Mouse (Mus musculus) embryonic facial prominence, embryonic 11.5 days (tissue): ENCODE measurements around the gene Gfer. TPM values are rescaled to one million over a fixed set of nuclear protein-coding genes. Genes with fewer than 3 reads are reported as not detected.

Source experiments
- ATAC-seq: fragments of 200-750 bp; cut with Nextera tagmentation; replicated peaks from 2 replicates; pipeline ENCODE4 v1.8.0; 2017; ENCODE audit warnings: low read depth; ENCODE audit not compliant: insufficient number of reproducible peaks, low FRiP score, low TSS enrichment
- DNase-seq: peaks from one replicate; pipeline ENCODE4 v3.0.0-alpha.2; 2015; ENCODE audit warnings: low spot score
- H3K27ac ChIP-seq: fragments of 300-500 bp; sonication (generic); replicated peaks from 2 replicates; pipeline ENCODE4 v1.5.1; 2014; ENCODE audit warnings: mild to moderate bottlenecking, low read depth, low read length, control low read depth
- H3K27me3 ChIP-seq: fragments of 300-500 bp; sonication (generic); 2 replicates; pipeline ENCODE4 v1.6.1; 2014; ENCODE audit warnings: mild to moderate bottlenecking, low read length, moderate library complexity, mixed read lengths; ENCODE audit not compliant: control insufficient read depth, insufficient read depth
- H3K36me3 ChIP-seq: fragments of 300-500 bp; sonication (generic); replicated peaks from 2 replicates; pipeline ENCODE4 v1.6.1; 2014; ENCODE audit warnings: low read depth, mild to moderate bottlenecking, low read length, moderate library complexity, mixed read lengths; ENCODE audit not compliant: control insufficient read depth, insufficient read depth
- H3K4me1 ChIP-seq: fragments of 300-500 bp; sonication (generic); 2 replicates; pipeline ENCODE4 v1.6.1; 2014; ENCODE audit warnings: low read length, mixed read lengths; ENCODE audit not compliant: control insufficient read depth, insufficient read depth
- H3K4me2 ChIP-seq: fragments of 300-500 bp; sonication (generic); 2 replicates; pipeline ENCODE4 v1.6.1; 2014; ENCODE audit warnings: low read depth, mild to moderate bottlenecking, control low read depth, low read length, moderate library complexity
- H3K4me3 ChIP-seq: fragments of 300-500 bp; sonication (generic); 2 replicates; pipeline ENCODE4 v1.5.1; 2014; ENCODE audit warnings: low read depth, low read length, control low read depth
- H3K9ac ChIP-seq: fragments of 300-500 bp; sonication (generic); replicated peaks from 2 replicates; pipeline ENCODE4 v1.6.1; 2014; ENCODE audit warnings: mild to moderate bottlenecking, control low read depth, low read length
- H3K9me3 ChIP-seq: fragments of 300-500 bp; sonication (generic); replicated peaks from 2 replicates; pipeline ENCODE4 v1.6.1; 2016; ENCODE audit warnings: mild to moderate bottlenecking, low read length, inconsistent platforms, mixed read lengths; ENCODE audit not compliant: control insufficient read depth
- WGBS: fragments of 180-500 bp; shearing (Covaris S2); extraction: QIAGEN DNeasy Blood & Tissue Kit; methylation state at CpG from one replicate; pipeline ENCODE4 v1.1.7; 2014; 5-methylcytosine and 5-hydroxymethylcytosine counted together
- polyA plus RNA-seq: library from polyadenylated mRNA; unstranded; fragments of >200 nt; fragmentation: Nextera tagmentation; extraction: Ambion mirVana; gene quantifications from 2 replicates; pipeline ENCODE4 v1.2.1, GENCODE M21; 2014

The Gfer gene
- polyA plus RNA-seq, 1 experiment from 2014 or later = 52.4 TPM

DNA sequence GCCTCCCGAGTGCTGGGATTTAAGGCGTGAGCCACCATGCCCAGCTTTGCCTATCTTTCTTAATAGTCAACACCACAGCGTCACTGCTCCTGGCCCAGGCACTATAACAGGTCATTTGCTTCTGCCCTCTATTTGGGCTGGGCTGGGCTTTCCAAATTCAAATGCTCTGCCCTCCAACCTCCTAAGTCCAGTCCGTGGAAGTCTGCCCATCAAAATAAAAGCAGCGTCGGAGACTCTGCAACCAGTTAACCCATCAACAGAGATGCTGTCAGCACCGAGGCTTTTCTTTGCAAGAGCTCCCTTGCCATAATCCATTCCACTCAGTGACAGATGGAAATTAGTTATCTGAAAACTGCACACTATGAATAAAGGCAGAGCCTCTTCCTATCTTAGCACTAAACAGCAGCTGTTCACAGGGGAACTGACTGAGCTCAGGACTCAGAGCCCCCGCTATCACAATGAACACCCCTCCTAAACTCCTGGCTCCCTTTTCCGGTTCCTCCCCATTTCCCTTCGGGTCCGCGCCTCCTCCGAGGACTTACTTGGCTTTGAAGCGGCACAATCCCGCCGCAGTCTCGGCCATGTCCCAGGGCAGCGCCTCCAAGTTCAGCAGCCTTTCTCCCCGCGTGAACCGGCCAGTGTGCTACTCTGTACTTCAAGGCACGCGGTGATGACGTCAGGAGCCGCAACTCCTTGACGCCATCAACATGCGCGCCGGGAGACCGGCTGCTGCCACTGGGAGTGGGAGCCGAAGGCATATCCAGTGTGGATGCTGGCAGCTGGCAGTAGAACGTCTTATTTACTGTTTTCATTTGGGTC lies 11.2 kb upstream of the Gfer start, which contains the start of gene Tbl3:
Tbl3 (minus strand) TSS at position 679 of the 819 bp plus-strand sequence.
- Histone ChIP-seq H3K36me3 (peaks cover 4% of the 10 kb centered on the region), H3K27me3 (no peaks in the 10 kb centered on the region), H3K27ac (no peak within 1 kb of the TSS), H3K4me2 (peak within 1 kb of the TSS; percentile 72), H3K9me3 (no peaks in the 10 kb centered on the region), H3K4me3 (peak within 1 kb of the TSS; percentile 56), H3K9ac (peak within 1 kb of the TSS; percentile 67), H3K4me1 (no peaks in the 10 kb centered on the region)
- ATAC-seq = peak; percentile 71
- DNase-seq = peak; percentile 97
- WGBS = 3% methylated on average over 32 of the region's 32 CpGs

DNA sequence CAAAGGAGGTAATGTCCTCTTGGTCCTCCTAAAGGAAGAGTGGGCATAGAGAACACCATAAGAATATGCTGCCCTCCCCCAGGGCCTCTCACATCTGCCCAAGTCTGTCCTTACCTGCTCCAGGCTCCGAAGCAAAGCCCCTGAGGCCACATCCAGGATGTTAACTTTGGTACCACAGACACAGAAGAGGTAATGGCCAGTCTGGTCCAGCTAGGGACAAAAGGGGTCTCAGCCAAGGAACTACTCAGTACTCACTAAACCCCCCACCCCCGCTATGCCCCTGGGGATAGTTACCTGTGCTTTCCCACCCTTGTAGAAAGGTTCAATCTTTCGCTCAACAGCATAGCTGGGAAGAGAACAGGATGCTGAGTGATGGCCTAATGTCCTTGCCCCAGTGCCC lies 9.9 kb upstream of the Gfer start:
- no peaks in the 10 kb centered on the region for H3K9me3 ChIP-seq
- peaks cover 13% of the 10 kb centered on the region for H3K36me3 ChIP-seq
- H3K9ac ChIP-seq = no peak overlapping the region
- DNase-seq = no peak
- H3K4me3 ChIP-seq = no peak overlapping the region
- no peak overlapping the region for H3K4me2 ChIP-seq
- H3K4me1 ChIP-seq = no peaks in the 10 kb centered on the region
- H3K27ac ChIP-seq = no peak overlapping the region
- ATAC-seq = no peak
- no peaks in the 10 kb centered on the region for H3K27me3 ChIP-seq
- WGBS = 90% methylated on average over 3 of the region's 3 CpGs

DNA sequence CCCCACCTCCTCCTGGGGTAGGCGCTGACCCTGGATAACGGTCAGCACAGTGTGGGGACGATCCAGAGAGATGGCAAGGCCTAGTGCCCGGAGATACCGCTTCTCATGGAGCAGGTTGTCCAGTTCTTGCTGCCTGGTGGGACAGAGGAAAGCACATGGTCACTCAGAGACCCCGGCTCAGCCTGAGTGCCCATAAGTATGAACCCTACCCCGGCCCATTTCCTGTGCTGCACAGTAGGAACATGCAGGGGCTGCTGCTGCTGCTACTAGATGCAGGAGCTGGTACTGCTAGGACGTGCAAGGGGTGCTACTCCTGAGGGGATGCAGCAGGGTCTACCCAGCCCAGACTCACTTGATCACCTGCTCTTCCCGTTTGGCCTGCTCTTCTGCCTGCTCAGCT lies 5.3 kb upstream of the Gfer start:
- no peak overlapping the region for H3K27ac ChIP-seq
- peaks cover 17% of the 10 kb centered on the region for H3K36me3 ChIP-seq
- no peak for ATAC-seq
- H3K4me1 ChIP-seq = no peaks in the 10 kb centered on the region; the same call in 1 of the 2 replicates
- DNase-seq = no peak
- no peaks in the 10 kb centered on the region for H3K9me3 ChIP-seq
- H3K4me2 ChIP-seq = no peak overlapping the region
- no peaks in the 10 kb centered on the region for H3K27me3 ChIP-seq
- H3K9ac ChIP-seq = no peak overlapping the region
- WGBS = 85% methylated on average over 9 of the region's 9 CpGs
- no peak overlapping the region for H3K4me3 ChIP-seq

- Histone ChIP-seq H3K4me1 (no peaks in the 10 kb centered on the region; the same call in 1 of the 2 replicates), H3K4me2 (no peak overlapping the region), H3K27ac (no peak overlapping the region), H3K36me3 (peaks cover 13% of the 10 kb centered on the region), H3K27me3 (no peaks in the 10 kb centered on the region), H3K9me3 (no peaks in the 10 kb centered on the region), H3K4me3 (no peak overlapping the region), H3K9ac (no peak overlapping the region)
- ATAC-seq (no peak), DNase-seq (no peak)
- 83% methylated on average over 2 of the region's 2 CpGs for whole genome bisulfite sequencing
Observed at GRCm38 (mm10) chr17:24699473-24699872, 3.5 kb upstream of the Gfer start.

- WGBS = 65% methylated on average over 9 of the region's 9 CpGs
- no peak overlapping the region for H3K4me2 ChIP-seq
- peaks cover 13% of the 10 kb centered on the region for H3K36me3 ChIP-seq
Observed at GRCm38 (mm10) chr17:24698715-24699114, 2.8 kb upstream of the Gfer start.

DNA sequence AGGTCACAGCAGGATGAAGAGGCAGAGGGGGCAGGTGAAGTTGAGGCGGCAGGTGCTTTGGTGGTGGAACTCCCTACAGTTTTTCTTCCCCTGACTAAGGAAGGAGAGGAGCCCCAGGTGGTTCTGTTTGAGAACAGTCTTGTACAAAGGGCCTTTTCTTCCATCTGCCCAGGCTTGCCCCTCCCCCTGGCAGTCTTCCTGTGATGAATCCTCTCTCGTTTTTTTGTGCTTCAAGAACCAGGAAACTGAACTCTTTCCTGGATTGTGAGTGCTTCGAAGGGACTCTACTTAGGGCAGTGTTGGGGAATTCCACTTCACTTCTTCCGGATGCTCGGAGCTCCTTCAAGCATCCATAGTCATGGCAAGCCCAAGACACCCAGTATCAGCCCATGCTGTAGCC lies 2.0 kb upstream of the Gfer start:
- H3K9ac ChIP-seq = no peak overlapping the region
- no peak overlapping the region for H3K27ac ChIP-seq
- H3K9me3 ChIP-seq = no peaks in the 10 kb centered on the region
- WGBS = 12% methylated on average over 5 of the region's 5 CpGs
- H3K4me2 ChIP-seq = no peak overlapping the region
- peaks cover 16% of the 10 kb centered on the region for H3K36me3 ChIP-seq
- no peak overlapping the region for H3K4me3 ChIP-seq
- no peaks in the 10 kb centered on the region for H3K27me3 ChIP-seq
- H3K4me1 ChIP-seq = no peaks in the 10 kb centered on the region; the same call in 1 of the 2 replicates
- DNase-seq = peak; percentile 18
- no peak for ATAC-seq

More at GRCm38 (mm10) chr17:24698715-24699114, 2.8 kb upstream of the Gfer start:
- Histone ChIP-seq H3K27ac (no peak overlapping the region), H3K4me3 (no peak overlapping the region), H3K27me3 (no peaks in the 10 kb centered on the region), H3K4me1 (no peaks in the 10 kb centered on the region; the same call in 1 of the 2 replicates), H3K9me3 (no peaks in the 10 kb centered on the region), H3K9ac (no peak overlapping the region)
- no peak for ATAC-seq
- DNase-seq = no peak

DNA sequence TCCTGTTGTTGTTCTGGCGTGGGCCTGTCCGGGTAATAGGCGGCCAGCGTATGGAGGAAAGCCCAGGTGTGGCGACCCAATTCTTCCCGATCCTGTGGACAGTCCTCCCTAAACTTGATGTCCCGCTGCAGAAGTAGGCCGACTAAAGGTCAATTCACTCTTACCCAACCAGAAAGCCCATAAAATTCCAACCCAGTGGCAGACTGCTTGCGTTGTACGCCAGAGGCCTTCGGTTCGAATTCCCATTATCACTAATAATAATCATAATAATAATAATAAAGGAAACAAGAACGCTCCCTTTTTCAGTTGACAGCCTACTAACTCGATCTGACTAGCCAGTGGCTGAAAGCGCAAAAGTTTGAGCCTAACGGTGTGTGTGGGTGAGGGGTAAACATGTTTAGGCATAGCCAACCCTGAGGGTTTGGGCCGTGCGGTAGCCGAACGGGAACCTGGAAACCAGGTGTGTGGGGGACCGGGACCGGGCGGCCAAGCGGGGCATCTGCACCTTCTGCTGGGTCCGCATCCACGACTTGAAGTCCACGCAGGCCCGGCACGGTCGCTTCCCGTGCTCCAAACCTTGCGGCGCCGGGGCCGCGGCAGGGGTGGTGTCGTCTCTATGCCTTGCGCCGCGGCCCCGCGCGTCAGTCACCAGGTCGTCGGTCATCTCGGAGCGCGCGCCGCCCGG lies 488 bp downstream of the Gfer start:
- Histone ChIP-seq H3K4me1 (no peaks in the 10 kb centered on the region; the same call in 1 of the 2 replicates), H3K36me3 (peaks cover 8% of the 10 kb centered on the region), H3K27ac (peak overlapping the region; percentile 78), H3K9ac (peak overlapping the region; percentile 92), H3K4me2 (peak overlapping the region; percentile 76), H3K27me3 (peaks cover 2% of the 10 kb centered on the region), H3K9me3 (no peaks in the 10 kb centered on the region), H3K4me3 (peak overlapping the region; percentile 81)
- 8% methylated on average over 46 of the region's 51 CpGs for WGBS
- peak; percentile 31 for ATAC-seq
- no peak for DNase-seq

GRCm38 (mm10) chr17:24692385-24692784 lies 3.6 kb downstream of the Gfer start:
- Histone ChIP-seq H3K9me3 (no peaks in the 10 kb centered on the region), H3K27me3 (peaks cover 33% of the 10 kb centered on the region), H3K4me1 (peaks cover under 1% of the 10 kb centered on the region), H3K36me3 (peaks cover 8% of the 10 kb centered on the region), H3K4me3 (no peak overlapping the region), H3K27ac (no peak overlapping the region), H3K4me2 (no peak overlapping the region), H3K9ac (no peak overlapping the region)
- DNase-seq (no peak), ATAC-seq (no peak)
- 82% methylated on average over 5 of the region's 5 CpGs for WGBS
